Mouse (Mus musculus) heart, postnatal 25 days (tissue): ENCODE data around the gene Neurl4. TPM values are rescaled to one million over a fixed set of nuclear protein-coding genes. Genes with fewer than 3 reads are reported as not detected.
A peak's percentile ranks its signal among the peaks of the same experiment; 100 is the strongest.

Source experiments
- DNase-seq: peaks from one replicate; pipeline ENCODE4 v3.0.0; 2022; ENCODE audit warnings: low spot score
- intact Hi-C: fragments of 180-260 bp; cut with DNase I; formaldehyde crosslinking; loops from one replicate; pipeline ENCODE4 v1.15.1; 2025
- total RNA-seq, 2 experiments: library from RNA; stranded (reverse); gene quantifications; 2 replicates each; pipeline ENCODE4 v1.2.3; 2021

The Neurl4 gene
- total RNA-seq, 2 experiments from 2014 or later, result 44.9 to 46.0 TPM

GRCm38 (mm10) chr11:69879711-69880110, 21.2 kb upstream of the Neurl4 start:
- no peak for DNase-seq
- intact Hi-C loops, result loop anchor here (2.0 to 10.0 kb wide), 4 partner anchors 39 to 225 kb away; partner anchors contain the start of genes Senp3, Sox15 and Tnfsf13

- intact Hi-C loops, result loop anchor here (2.0 kb wide), 1 partner anchor 38 kb away; no protein-coding TSS in a partner anchor
- no peak for DNase-seq
These were observed 20.4 kb upstream of the Neurl4 start for GRCm38 (mm10) chr11:69880506-69880852.

DNA sequence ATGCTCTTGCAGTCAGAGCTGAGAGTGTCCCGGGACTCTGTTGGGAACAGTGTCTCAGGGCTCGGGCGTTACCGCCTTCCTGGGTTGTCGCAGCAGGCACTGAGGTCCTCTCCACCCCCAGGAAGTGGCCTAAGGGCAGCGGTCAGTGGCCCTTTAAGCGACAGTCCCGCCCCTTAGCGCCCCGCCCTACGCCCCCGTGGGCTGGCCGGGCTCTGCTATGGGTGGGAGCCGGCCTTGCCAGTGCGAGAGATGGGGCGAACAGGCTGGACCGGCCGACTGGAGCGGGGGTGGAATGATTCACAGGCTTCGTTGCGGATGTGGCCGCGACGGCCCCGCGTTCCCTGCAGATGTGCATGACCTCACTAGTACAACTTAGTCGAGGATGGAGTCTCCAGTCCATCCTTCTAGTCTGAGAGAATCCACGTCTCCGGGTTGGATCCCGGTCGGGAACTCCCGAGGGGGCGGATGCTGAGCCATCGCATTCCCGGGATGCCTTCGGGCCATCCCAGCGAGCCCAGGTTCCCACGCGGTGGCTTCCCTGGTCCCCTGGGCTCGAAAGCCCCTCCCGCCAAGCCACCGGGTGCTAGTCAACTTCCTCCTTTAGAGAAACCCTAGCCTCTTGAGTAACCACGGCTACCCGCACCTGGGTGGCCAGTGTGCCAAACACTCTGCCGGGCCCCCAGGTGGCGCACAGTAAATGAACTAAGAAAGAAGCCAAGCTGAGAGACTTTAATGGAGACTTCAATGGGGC, 19.8 kb upstream of the Neurl4 start, which contains the start of gene Kctd11:
TSS of gene Kctd11 (minus strand) at position 554 of the 751 bp plus-strand sequence.
- intact Hi-C loops, result loop anchor here (2.0 kb wide), 1 partner anchor 38 kb away; no protein-coding TSS in a partner anchor
- peak; percentile 95 for DNase-seq

DNA sequence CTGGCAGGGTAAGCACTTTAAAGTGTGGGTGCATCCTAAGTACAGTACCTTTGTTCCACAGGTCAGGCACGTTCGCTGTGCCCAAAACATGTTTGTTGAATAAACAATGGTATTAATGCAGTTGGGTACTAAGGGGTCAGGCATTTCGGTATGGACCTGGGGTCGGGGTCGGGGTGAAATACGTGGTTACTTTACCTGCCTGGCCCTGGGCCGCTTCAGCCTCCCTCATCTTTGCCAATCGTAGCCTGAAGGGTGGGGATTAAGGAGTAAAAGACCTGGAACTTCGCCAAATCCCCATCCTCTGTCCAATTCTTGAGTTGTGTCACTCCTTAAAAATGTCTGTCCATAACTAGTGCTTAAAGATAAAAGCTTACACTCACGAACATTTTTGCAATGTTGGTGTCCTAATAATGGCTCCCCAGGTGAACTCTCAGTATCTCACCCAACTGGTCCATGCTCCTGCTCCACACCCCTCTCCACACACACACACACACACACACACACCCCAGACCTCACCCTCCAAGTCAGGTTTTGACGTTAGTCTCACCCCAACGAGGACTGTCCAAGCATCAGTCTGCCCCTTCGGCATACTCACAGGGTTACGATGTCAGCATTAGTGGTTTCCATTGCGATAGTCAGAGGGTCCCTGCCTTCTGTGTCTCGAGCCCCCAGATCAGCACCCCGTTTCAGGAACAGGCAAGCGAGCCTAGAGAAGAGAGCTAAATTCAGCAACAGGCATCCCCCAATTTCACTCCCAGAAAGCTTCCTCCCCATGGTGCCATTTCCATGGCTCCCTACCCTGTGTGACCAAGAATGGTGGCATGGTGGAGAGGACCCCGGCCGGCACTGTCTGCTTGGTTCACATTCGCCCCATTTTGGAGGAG, 18.8 kb upstream of the Neurl4 start:
- intact Hi-C loops, result loop anchor here (2.0 kb wide), 2 partner anchors 17 to 37 kb away; no protein-coding TSS in a partner anchor
- no peak for DNase-seq

DNA sequence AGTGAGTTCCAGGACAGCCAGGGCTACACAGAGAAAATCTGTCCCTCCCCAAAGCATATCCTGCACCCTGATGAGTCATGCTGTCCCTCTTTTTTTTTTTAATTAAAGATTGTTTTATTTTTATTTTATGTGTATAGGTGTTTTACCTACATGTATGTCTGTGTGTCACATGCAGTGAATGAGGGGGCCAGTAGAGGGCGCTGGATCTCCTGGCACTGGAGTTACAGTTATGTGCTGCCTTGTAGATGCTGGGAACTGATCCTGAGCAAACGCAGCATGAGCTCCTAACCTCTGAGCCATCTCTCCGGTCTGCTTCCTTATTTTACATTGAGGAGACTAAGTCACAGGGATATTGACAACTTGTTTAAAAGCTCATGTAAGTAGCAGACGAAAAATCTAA, 17.8 kb upstream of the Neurl4 start:
- no peak for DNase-seq
- intact Hi-C loops, result loop anchor here (2.0 kb wide), 1 partner anchor 16 kb away; no protein-coding TSS in a partner anchor

GRCm38 (mm10) chr11:69883527-69884151, 17.2 kb upstream of the Neurl4 start:
- DNase-seq, result no peak
- intact Hi-C loops, result loop anchor here (2.0 kb wide), 1 partner anchor 15 kb away; no protein-coding TSS in a partner anchor

GRCm38 (mm10) chr11:69884240-69884639, 16.6 kb upstream of the Neurl4 start:
- intact Hi-C loops, result no loop called here
- DNase-seq, result no peak

GRCm38 (mm10) chr11:69884663-69885062, 16.2 kb upstream of the Neurl4 start:
- intact Hi-C loops, result no loop called here
- DNase-seq, result no peak

- no peak for DNase-seq
- intact Hi-C loops, result no loop called here
These were observed 13.8 kb upstream of the Neurl4 start for GRCm38 (mm10) chr11:69886907-69887635.

GRCm38 (mm10) chr11:69891482-69891881, 9.4 kb upstream of the Neurl4 start:
- intact Hi-C loops, result no loop called here
- no peak for DNase-seq

DNA sequence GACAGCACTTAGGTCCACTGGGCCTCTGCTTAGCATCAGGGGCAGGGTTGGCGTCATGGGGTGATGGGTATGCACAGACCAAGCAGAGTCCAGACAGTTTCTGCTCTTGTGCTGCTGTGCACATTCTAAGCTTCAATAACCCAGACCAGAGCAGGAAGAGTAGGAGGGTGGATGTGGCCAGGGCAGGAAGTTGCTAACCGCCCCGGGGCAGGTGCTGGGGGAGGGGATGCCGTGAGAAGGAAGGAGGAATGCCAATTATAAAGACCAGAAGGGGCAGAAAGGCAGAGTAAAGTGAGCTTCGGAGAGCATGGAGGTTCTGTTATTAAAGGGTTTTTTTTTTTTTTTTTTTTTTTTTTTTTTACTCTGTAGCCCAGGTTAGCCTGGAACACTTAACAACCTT, 6.2 kb upstream of the Neurl4 start:
- intact Hi-C loops, result no loop called here
- no peak for DNase-seq

- no peak for DNase-seq
- intact Hi-C loops, result no loop called here
These were observed 5.6 kb upstream of the Neurl4 start, which contains the start of gene Acap1 for GRCm38 (mm10) chr11:69895291-69895690. Acap1 (minus strand) TSS chr11:69895539.

GRCm38 (mm10) chr11:69899870-69900269, 1.0 kb upstream of the Neurl4 start:
- no peak for DNase-seq
- intact Hi-C loops, result loop anchor here (2.0 kb wide), 1 partner anchor 17 kb away; no protein-coding TSS in a partner anchor

DNA sequence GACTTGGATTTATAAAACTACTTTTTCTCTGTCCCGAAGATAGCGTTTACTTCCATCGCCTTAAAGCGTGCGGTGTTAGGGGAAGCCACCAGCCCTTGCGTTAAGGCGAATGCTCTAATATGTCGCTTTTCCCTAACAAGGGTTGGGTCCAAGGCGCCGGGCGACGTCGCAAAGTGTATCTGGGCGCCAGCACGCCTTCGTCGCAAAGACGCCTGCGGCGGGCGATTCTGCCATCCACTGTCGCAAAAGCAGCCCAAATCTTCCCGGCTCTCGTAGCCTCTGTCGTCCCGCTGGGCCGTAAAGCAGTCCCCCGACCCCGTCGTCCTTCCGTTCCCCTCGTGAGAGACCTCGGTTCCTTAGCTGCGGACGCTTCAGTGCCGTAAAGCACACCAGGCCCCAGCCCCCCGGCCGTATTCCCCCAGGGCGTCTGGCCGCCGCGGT, 554 bp downstream of the Neurl4 start:
- intact Hi-C loops, result no loop called here
- DNase-seq, result peak; percentile 95

DNA sequence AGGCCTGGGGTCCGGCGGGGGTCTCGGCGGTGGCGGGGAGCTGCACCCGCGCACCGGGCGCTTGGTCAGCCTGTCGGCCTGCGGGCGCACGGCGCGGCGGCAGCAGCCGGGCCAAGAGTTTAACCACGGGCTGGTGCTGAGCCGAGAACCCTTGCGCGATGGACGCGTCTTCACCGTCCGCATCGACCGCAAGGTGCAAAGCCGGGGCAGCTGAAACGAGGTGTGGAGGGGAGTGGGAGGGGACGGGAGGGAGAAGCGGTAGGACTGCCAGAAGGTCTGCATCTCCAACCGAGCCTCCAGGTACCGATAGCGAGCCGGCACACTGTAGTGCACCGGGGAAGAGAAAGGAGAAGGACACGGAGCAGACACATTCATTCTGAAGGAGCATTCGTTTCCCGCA, 1.1 kb downstream of the Neurl4 start:
- DNase-seq, result no peak
- intact Hi-C loops, result no loop called here

DNA sequence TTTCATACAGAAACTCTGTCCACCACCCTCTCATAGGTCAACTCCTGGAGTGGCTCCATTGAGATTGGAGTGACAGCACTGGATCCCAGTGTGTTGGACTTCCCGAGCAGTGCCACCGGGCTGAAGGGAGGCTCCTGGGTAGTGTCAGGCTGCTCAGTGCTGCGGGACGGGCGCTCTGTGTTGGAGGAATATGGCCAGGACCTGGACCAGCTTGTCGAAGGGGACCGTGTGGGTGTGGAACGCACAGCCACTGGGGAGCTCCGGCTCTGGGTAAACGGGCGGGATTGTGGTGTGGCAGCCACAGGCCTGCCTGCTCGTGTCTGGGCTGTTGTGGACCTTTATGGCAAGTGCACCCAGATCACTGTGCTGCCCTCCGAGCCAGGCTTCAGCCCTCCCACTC, 2.1 kb downstream of the Neurl4 start:
- intact Hi-C loops, result no loop called here
- DNase-seq, result no peak

DNA sequence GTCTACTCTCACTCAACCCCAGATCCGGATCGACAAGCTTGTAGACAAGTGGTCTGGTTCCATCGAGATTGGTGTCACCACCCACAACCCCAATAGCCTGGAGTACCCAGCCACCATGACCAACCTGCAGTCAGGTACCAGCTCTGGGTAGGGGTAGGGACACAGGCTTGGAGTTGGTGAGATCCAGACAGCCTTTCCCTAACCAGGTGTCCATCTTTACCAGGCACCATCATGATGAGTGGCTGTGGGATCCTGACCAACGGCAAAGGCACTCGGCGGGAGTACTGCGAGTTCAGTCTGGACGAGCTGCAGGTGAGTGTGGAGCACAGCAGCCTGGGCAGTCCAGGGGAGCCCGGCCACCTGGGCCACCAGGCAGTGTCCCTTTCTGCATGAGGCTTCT, 3.4 kb downstream of the Neurl4 start:
- intact Hi-C loops, result no loop called here
- no peak for DNase-seq

- intact Hi-C loops, result no loop called here
These were observed 7.8 kb downstream of the Neurl4 start for GRCm38 (mm10) chr11:69908645-69909044.

GRCm38 (mm10) chr11:69909174-69909573, 8.3 kb downstream of the Neurl4 start:
- intact Hi-C loops, result no loop called here
- DNase-seq, result no peak

More at GRCm38 (mm10) chr11:69908645-69909044, 7.8 kb downstream of the Neurl4 start:
- no peak for DNase-seq
